Mouse (Mus musculus) lung, postnatal 36 days (tissue): Measurements from ENCODE around the gene Agpat1.

Source experiments
- DNase-seq: peaks from one replicate; pipeline ENCODE4 v3.0.0; 2022; ENCODE audit warnings: mixed read lengths

Agpat1 gene

DNA sequence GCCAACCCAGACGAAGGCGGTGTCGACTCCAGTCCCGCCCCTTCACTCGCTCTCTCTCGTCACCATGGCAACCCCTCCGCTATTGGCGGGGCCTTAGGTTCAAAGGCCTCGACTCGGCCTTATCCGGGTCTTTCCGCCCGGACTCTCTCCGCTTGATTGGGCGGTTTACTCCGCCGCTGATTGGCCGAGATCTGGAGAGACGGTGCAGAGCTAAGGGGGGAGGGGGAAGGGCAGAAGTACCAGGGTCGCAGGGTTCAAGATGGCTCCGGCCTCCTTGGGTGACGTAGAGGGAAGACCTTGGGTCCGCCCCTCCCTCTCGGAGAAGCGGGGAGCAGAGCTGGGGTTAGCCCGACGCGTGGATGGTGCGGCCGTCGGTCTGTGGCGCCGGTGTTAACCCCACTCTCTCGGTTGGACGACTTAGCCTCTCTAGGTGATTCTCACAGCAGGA lies at the start of gene Agpat1:
Gene Agpat1 (plus strand): TSS at position 202 of the 448 bp plus-strand sequence.
- peak; percentile 99 for DNase-seq

DNA sequence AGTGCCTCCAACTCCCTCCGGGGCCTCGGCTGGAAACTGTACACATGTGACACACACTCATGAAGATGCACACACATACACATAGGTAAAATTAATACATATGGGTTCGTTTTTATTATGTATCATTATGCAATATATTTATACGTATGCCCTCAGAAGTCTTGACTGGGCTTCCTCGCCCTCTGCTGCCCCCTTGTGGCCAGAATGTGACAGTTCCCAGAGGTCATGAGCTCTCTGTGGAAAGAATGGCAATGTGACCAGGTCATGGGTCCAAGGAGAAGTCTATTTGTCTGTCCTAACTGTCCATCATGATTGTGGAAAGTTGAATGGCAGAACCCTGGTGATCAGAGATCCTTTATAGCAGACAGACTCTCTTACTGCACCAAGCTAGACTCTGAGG lies 48.6 kb upstream of the Agpat1 start:
- peak; percentile 93 for DNase-seq

DNA sequence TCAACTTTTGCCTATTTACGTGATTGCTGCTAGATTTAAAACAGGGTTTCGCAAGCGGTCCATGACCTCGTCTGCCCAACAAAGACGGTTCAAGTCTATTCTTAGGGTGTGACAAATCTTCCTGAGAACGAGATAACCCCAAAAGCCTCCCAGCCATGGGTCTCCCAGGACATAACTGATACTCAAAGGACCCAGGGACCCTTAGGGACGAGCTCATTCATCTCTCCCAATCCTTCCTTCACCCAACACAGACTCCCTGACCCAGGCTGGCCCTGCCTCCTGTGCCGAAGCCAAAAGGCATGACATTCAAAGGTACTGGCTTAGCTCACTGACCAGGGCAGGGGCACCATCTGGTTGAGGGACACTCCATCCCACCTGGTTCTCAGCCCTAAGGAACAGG lies 47.7 kb upstream of the Agpat1 start:
- no peak for DNase-seq

DNA sequence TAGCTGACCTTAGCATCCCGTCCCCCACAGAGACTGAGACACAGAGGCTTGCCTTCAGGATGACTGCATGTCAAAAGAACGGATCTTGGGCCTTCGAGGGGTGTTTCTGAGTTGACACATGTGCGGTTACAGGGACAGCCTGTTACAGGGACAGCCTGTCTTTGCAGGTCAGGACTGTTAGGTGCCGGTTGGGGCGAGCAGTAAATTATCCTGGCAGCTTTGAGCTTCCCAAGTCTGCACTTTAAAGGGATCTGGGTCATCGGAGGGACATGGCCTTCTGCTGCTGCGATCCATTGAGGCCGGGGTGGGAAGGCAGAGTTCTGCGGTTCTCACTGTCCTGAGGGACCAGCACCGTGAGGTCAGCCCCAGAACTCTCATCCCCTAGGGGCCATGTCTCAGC lies 46.7 kb upstream of the Agpat1 start:
- DNase-seq: no peak

DNA sequence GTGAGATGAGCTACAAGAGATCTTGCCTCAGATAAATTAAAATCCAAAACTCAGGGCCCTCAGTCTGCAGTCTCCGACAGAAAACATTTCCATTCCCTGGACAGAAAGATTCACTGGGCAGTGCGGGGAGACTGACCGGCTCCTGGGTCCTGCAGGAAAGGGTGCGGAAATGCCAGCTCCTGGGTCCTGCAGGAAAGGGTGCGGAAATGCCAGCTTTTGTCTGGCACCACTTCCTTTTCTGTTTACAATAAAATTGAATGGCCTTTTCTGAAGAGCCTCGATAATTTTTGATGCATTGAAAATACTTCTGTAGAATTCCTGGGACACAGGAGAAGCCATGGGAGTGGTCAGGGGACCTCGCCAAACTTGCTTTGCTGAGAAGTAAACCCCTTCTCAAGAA lies 44.9 kb upstream of the Agpat1 start:
- DNase-seq: peak; percentile 44

DNA sequence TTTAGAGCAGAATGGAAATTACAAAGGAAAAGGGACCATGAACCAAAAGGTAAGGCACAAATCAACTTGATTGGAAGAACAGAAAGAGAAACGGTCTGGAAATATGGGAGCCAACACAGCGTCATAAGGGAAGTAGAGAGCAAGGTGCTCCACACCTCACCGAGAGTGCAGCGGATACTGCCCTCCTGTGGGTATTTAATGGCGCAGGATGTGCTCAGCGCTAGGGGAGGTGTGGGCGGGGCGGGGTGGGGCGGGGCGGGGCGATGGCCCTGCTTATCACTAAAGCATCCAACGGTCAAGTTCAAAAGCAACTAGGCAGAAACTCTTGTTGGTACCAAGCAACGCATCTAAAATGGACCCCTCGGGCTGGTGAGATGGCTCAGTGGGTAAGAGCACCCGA lies 44.2 kb upstream of the Agpat1 start:
- no peak for DNase-seq

DNA sequence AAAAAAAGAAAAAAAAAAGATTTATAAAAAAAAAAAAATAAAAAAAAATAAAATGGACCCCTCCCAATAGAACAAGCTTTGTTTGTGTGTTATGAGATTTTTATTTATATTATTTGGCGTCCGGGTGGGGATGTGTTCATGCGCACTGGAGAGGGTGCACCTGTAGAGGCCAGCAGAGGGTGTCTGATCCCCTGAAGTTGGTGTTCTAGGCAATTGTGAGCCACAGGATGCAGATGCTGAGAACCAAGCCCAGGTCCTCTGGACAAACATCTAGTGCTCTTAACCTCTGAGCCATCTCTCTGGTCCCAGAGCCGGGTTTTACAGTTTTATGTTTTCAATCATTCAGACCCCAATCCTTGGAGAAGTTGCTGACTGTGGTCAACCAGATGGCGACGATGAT lies 43.6 kb upstream of the Agpat1 start:
- no peak for DNase-seq

DNA sequence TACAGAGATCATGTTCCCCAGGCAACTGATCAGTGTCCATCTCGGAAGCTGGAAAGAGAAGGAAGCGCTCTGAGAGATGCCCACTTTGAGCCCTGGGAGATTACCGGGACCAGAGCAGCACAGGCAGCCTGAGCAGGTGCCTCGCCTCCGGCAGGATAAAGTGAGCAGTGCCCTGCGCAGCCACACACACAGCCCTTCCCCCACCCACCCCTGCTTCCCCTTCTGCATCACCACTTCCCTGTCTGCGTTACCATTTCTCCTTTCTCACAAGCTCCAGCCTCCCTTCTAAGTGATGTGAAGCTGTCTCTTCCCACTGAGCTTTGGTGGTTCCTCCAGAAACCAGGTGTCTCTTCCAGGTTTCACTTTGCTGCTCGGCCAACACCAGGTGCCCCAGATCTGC lies 42.9 kb upstream of the Agpat1 start:
- peak; percentile 35 for DNase-seq

DNA sequence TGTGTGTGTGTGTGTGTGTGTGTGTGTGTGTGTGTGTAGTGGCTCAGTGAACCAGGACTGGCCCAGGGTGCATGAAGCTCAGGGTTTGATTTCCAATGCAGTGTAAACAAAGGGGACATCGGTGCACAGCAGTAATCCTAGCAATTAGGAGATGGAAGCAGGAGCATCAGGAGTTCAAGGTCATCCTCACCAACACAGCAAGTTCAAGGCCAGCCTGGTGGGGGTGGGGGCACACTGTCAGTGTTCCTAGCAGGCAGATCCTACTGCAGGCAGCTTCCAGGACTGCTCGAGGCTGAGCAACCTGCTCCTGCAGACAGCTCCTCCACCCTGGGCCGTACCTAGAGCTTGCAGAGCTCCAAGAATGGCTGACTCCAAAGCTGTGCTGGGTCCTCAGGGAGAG lies 41.5 kb upstream of the Agpat1 start:
- DNase-seq: no peak

DNA sequence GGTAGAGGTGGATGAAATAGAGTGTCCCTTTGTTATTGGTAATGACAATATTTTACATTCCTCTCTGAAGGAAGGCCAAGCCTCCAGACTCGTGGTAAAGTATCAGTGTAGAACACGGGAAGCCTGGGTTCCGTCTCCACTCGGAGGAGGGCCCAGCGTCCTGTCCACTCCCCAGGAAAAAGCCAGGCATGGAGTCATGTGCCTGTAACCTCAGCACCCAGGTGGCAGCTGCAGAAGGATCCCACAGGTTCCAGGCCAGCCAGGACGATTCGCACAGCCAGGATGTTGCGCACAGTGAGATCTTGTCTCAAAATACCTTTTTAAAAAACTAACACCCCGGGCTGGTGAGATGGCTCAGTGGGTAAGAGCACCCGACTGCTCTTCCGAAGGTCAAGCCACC lies 40.7 kb upstream of the Agpat1 start:
- no peak for DNase-seq

DNA sequence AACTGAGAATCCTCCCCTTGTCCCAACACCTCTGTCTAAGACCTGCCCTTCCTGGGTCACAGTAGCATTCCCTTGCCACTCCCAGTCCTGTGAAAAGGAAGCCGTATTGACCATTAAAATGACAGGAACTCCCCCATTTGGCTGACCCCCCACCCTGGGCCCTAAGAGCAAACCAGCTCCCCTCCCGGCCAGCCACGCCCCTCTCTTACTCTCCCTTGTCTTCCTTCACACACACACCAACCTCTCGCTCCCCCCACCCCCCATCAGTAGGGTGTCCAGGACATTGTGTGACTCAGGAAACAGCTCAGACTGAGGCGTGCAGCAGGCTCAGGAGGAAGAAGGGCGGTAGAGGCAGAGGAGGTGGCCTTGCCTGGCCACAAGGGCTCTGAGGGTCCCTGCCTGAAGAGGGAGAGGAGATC lies 40.0 kb upstream of the Agpat1 start, which contains the start of gene Notch4:
Gene Notch4 (plus strand): TSS at position 266 of the 419 bp plus-strand sequence.
- peak; percentile 88 for DNase-seq

DNA sequence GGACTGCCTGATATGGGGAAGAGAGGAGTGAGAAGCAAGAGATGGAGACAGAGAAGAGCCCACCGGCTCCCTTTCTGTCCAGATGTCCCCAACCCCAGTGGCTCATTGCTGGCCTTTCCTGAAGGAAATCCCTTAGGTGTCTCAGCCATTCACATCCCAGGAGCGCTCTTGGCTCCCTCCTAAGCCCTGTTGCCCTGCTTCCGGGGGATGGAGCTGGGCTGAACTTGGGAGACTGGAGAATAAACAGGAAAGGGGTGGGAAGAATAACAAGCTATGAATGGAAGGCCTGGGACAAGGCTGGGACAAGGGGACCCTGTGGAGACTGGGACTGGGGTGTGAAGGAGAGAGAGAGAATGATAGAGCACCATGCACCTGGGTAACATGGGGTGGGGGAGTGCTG lies 39.3 kb upstream of the Agpat1 start:
- peak; percentile 81 for DNase-seq

DNA sequence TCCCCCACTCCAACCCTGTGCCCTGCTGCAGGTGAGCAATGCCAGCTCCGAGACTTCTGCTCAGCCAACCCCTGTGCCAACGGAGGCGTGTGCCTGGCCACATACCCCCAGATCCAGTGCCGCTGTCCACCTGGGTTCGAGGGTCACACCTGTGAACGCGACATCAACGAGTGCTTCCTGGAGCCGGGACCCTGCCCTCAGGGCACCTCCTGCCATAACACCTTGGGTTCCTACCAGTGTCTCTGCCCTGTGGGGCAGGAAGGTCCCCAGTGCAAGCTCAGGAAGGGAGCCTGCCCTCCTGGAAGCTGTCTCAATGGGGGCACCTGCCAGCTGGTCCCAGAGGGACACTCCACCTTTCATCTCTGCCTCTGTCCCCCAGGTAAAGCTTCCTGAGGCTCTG lies 36.8 kb upstream of the Agpat1 start:
- no peak for DNase-seq

DNA sequence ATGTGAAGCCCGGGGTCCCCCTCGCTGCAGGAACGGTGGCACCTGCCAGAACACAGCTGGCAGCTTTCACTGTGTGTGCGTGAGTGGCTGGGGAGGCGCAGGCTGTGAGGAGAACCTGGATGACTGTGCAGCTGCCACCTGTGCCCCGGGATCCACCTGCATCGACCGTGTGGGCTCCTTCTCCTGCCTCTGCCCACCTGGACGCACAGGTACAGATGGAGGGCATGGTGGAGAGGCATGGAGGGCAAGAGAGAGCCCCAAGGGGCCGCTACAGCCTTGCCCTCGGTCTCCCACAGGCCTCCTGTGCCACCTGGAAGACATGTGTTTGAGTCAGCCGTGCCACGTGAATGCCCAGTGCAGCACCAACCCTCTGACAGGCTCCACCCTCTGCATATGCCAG lies 35.6 kb upstream of the Agpat1 start:
- DNase-seq: no peak

DNA sequence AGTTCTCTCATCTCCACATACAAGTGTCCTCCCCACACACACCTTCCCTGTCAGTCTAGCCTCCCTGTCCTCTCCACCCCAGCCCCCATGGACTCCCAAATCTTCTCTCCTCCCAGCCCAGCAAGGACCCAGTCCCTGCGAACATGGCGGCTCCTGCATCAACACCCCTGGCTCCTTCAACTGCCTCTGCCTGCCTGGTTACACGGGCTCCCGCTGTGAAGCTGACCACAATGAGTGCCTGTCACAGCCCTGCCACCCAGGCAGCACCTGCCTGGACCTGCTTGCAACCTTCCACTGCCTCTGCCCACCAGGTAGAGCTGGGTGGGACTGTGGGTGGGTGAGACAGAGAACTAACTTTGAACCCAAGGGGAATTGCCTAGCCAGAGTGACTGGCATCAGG lies 34.1 kb upstream of the Agpat1 start:
- DNase-seq: no peak

DNA sequence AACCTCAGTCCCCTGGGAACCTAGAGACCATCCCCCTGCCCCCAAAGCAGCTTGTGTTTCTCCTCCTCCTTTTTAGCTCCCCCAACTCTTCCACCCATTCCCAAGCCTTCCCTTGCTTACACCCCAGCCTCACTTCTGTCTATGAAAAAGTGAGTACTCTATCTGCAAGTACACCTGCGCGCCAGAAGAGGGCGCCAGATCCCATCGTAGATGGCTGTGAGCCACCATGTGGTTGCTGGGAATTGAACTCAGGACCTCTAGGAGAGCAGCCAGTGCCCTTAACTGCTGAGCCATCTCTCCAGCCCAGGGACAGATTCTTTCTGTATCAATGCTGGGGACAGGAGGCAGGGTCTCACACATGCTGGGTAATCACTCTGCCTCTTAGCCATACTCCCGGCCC lies 32.2 kb upstream of the Agpat1 start:
- DNase-seq: no peak

DNA sequence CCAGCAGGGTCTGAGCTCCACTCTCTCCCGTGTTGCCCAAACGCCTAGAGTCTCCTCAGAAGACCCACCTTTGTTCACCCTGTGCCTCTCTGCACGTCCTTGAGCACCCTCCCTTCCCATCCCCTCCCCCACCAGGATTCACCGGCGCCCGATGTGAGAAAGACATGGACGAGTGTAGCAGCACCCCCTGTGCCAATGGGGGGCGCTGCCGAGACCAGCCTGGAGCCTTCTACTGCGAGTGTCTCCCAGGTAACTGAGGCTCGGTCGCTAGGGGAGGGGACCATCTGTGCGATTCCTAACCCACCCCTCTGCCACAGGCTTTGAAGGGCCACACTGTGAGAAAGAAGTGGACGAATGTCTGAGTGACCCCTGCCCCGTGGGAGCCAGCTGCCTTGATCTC lies 31.7 kb upstream of the Agpat1 start:
- no peak for DNase-seq

DNA sequence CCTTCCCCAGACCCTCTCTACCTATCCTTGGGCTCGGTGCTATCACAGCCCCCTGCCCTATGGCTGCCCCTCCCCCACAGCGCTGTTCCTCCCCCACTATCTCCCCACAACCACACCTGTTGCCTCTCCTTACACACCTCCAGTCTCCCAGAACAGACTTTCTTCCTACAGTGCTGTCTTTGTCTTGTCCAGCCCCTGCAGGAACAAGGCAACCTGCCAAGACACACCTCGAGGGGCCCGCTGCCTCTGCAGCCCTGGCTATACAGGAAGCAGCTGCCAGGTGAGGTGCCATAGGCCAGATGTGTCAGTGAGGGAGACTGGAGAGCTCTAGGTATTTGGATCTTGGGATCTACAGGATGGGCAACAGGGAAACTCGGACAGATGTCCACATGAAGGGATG lies 27.5 kb upstream of the Agpat1 start:
- no peak for DNase-seq

DNA sequence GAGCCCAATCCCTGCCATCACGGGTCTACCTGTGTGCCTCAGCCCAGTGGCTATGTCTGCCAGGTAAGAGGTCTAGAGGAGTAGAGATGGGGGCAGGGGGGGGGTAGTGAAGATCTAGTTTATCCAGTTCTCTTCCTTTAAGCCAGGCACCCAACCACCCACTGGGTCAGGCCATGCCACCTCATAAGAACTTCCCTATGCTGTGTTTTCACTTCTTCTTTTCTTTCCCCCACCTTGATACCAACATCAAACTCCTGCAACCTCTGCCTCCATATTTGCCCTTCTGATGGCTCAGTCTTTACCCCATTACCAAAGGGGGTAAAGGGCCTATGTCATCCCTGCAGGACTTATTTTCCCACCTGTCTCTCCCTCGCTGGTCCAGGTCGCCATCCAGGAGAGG lies 26.0 kb upstream of the Agpat1 start:
- DNase-seq: no peak

DNA sequence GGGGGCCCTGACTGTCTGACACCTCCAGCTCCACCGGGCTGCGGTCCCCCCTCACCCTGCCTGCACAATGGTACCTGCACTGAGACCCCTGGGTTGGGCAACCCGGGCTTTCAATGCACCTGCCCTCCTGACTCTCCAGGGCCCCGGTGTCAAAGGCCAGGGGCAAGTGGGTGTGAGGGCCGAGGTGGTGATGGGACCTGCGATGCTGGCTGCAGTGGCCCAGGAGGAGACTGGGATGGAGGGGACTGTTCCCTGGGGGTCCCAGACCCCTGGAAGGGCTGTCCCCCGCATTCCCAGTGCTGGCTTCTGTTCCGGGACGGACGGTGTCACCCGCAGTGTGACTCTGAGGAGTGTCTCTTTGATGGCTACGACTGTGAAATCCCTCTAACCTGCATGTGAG lies 21.5 kb upstream of the Agpat1 start:
- no peak for DNase-seq

DNA sequence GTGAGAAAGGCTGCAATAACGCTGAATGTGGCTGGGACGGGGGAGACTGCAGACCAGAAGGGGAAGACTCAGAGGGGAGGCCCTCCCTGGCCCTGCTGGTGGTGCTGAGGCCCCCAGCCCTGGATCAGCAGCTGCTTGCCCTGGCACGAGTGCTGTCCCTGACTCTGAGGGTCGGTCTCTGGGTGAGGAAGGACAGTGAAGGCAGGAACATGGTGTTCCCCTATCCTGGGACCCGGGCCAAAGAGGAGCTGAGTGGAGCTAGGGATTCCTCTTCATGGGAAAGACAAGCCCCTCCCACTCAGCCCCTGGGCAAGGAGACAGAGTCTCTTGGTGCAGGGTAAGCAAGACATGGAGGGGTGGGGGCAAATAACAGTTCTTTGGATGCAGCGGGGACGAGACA lies 20.7 kb upstream of the Agpat1 start:
- DNase-seq: no peak

DNA sequence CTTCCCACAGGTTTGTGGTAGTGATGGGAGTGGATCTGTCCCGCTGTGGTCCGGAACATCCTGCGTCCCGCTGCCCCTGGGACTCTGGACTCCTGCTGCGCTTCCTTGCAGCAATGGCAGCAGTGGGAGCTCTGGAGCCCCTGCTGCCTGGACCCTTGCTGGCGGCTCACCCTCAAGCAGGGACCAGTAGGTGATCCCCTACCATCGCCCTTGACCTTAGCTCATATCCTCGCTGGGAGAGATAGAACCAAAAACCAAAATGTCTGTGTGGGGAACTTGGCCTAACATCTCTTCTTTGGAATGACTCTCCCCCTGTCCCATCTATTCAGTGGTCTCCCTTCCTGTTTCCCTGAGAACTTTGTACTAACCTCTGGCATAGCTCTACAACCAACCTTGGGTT lies 20.2 kb upstream of the Agpat1 start:
- DNase-seq: no peak

DNA sequence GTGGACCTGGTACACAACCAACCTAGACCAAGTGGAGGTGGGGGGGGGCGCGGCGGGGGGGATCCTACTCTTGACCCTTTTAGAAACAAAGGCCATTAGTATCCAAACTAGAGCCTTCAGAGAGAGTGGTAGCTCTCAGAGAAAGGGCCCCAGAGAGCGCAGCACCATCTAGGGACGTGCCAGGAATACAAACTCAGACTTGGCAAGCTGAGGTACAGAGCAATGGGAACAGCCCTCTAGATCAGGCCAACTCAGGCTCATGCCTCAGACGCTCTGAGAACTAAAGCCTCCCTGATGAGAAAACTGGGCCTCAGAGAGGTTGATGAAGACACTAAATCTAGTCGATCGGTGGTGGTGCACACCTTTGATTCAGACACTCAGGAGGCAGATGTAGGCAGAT lies 18.9 kb upstream of the Agpat1 start:
- no peak for DNase-seq

DNA sequence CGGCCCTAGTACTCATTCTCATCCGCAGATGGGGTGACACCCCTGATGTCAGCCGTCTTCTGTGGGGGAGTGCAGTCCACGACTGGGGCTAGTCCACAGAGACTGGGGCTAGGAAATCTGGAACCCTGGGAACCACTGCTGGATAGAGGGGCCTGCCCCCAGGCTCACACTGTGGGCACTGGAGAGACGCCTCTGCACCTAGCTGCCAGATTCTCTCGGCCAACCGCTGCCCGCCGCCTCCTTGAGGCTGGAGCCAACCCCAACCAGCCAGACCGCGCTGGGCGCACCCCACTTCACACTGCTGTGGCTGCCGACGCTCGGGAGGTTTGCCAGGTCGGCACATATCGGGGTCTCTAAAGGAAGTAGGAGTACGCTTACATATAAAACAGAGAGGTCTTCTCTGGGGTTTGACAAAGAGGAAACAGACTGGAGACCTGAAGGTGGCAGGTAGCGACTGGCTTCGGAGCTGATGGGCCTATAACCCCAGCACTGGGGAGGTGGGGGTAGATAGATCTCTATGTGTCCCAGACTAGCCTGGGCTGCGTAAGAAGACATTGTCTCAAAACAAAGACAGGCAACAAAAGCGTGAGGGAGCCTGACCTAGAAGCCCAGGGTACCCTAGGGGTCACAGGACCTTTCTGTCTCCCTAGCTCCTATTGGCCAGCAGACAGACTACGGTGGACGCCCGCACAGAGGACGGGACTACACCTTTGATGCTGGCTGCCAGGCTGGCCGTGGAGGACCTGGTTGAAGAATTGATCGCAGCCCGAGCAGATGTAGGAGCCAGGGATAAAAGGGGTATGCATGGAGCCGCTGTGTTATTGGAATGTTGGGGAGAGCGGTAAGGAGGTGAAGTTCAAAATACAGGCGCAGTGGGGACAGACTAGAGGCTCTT lies 17.9 kb upstream of the Agpat1 start:
- no peak for DNase-seq
